Mouse (Mus musculus): ENCODE data around the gene Mrpl43. TPM values are rescaled to one million over a fixed set of nuclear protein-coding genes. Genes with fewer than 3 reads are reported as not detected.

Gene Mrpl43
- polyA plus RNA-seq, 1 experiment from 2014 or later, result 60.2 TPM

- H3K4me2 ChIP-seq, result no peak overlapping the region
- H3K4me3 ChIP-seq, result no peak overlapping the region
- H3K36me3 ChIP-seq, result peaks cover 83% of the 10 kb centered on the region
- H3K9me3 ChIP-seq (replicated peaks), result no peaks in the 10 kb centered on the region
- H3K27me3 ChIP-seq, result no peaks in the 10 kb centered on the region
- H3K4me1 ChIP-seq (replicated peaks), result no peaks in the 10 kb centered on the region
- ATAC-seq (replicated peaks; ENCODE audit: insufficient number of reproducible peaks, insufficient read depth, low FRiP score, low read depth), result no peak
- no peak overlapping the region for H3K9ac ChIP-seq
- 100% methylated on average over 1 of the region's 1 CpGs for WGBS
- no peak overlapping the region for H3K27ac ChIP-seq
These were observed 40.3 kb downstream of the Mrpl43 start for GRCm38 (mm10) chr19:44965978-44966377.

DNA sequence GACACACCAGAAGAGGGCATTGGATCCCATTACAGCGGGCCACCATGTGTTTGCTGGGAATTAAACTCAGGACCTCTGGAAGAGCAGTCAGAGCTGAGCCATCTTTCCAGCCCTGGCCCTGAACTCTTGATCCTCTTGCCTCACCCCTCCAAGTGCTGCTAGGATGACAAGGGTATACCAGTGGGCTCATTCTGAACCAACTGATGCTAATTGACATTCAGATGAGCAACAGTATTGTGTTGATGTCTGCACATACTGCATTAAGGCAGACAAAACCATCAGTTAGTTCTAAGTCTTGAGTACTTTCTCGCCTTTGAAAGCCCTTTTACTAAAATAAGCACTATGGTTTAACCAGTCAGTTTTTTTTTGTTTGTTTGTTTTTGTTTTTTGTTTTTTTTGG lies 46.6 kb downstream of the Mrpl43 start:
- no peak overlapping the region for H3K4me3 ChIP-seq
- ATAC-seq (replicated peaks; ENCODE audit: insufficient number of reproducible peaks, insufficient read depth, low FRiP score, low read depth), result no peak
- no peaks in the 10 kb centered on the region for H3K27me3 ChIP-seq
- WGBS, result 96% methylated on average over 2 of the region's 2 CpGs
- no peak overlapping the region for H3K9ac ChIP-seq
- H3K9me3 ChIP-seq (replicated peaks), result no peaks in the 10 kb centered on the region
- H3K4me2 ChIP-seq, result no peak overlapping the region
- no peaks in the 10 kb centered on the region for H3K4me1 ChIP-seq (replicated peaks)
- peaks cover 84% of the 10 kb centered on the region for H3K36me3 ChIP-seq
- no peak overlapping the region for H3K27ac ChIP-seq

Other genes starting within 250 kb of the Mrpl43 start
- gene Slf2, start 75.3 kb downstream of the Mrpl43 start, polyA plus RNA-seq (2015; fragmentation: Nextera tagmentation; extraction: Ambion mirVana), result 28.1 and 30.0 TPM in 2 replicates
- gene Sema4g, start 17.3 kb downstream of the Mrpl43 start, polyA plus RNA-seq (2015; fragmentation: Nextera tagmentation; extraction: Ambion mirVana), result 0.50 and 1.1 TPM in 2 replicates
- gene Twnk, start 779 bp downstream of the Mrpl43 start, polyA plus RNA-seq (2015; fragmentation: Nextera tagmentation; extraction: Ambion mirVana), result 19.4 TPM in 2 replicates
- 44.5 and 56.9 TPM in 2 replicates for gene Lzts2, start 8.0 kb upstream of the Mrpl43 start, polyA plus RNA-seq (2015; fragmentation: Nextera tagmentation; extraction: Ambion mirVana)
- 0.11 and 0.16 TPM in 2 replicates for gene Pdzd7, start 39.3 kb upstream of the Mrpl43 start, polyA plus RNA-seq (2015; fragmentation: Nextera tagmentation; extraction: Ambion mirVana)
- 16.1 and 22.1 TPM in 2 replicates for gene Sfxn3, start 41.1 kb upstream of the Mrpl43 start, polyA plus RNA-seq (2015; fragmentation: Nextera tagmentation; extraction: Ambion mirVana)
- gene Kazald1, start 68.8 kb upstream of the Mrpl43 start, polyA plus RNA-seq (2015; fragmentation: Nextera tagmentation; extraction: Ambion mirVana), result 14.1 and 18.4 TPM in 2 replicates
- gene Tlx1, start 144.2 kb upstream of the Mrpl43 start, polyA plus RNA-seq (2015; fragmentation: Nextera tagmentation; extraction: Ambion mirVana), result 0.28 and 0.40 TPM in 2 replicates
- gene Lbx1, start 229.4 kb upstream of the Mrpl43 start, polyA plus RNA-seq (2015; fragmentation: Nextera tagmentation; extraction: Ambion mirVana), result not detected in 2 replicates